Mouse (Mus musculus): ENCODE results near the gene Tmem186. TPM values are rescaled to one million over a fixed set of nuclear protein-coding genes. Genes with fewer than 3 reads are reported as not detected.

Tmem186 gene
- 18.3 and 19.7 TPM in 2 replicates for polyA plus RNA-seq (2015; fragmentation: Nextera tagmentation; extraction: Ambion mirVana)

GRCm38 (mm10) chr16:8637217-8638051, at the start of gene Tmem186, which contains the start of gene Pmm2:
Tmem186 (minus strand) TSS chr16:8637712.
Pmm2 (plus strand) TSS chr16:8637674.
- Histone ChIP-seq H3K9me3 (no peaks in the 10 kb centered on the region), H3K27me3 (no peaks in the 10 kb centered on the region), H3K36me3 (peaks cover 18% of the 10 kb centered on the region; the same call in 1 of the 2 replicates), H3K4me3 (peak within 1 kb of the TSS; percentile 78), H3K4me1 (peaks cover 17% of the 10 kb centered on the region), H3K27ac (peak within 1 kb of the TSS; percentile 92), H3K9ac (peak within 1 kb of the TSS; percentile 78), H3K4me2 (peak within 1 kb of the TSS; percentile 83)
- under 1% methylated on average over 59 of the region's 59 CpGs for WGBS
- peak; percentile 93 for ATAC-seq (ENCODE audit: borderline replicate concordance, extremely low read depth, low FRiP score, low TSS enrichment)

GRCm38 (mm10) chr16:8686871-8687535, 49.5 kb upstream of the Tmem186 start:
- Histone ChIP-seq H3K36me3 (peaks cover 46% of the 10 kb centered on the region), H3K4me1 (no peaks in the 10 kb centered on the region), H3K4me3 (no peak overlapping the region), H3K9ac (no peak overlapping the region), H3K4me2 (no peak overlapping the region), H3K9me3 (no peaks in the 10 kb centered on the region), H3K27ac (no peak overlapping the region), H3K27me3 (no peaks in the 10 kb centered on the region)
- peak; percentile 74 for ATAC-seq (ENCODE audit: borderline replicate concordance, extremely low read depth, low FRiP score, low TSS enrichment)
- 79% methylated on average over 11 of the region's 11 CpGs for WGBS

- WGBS = 60% methylated on average over 7 of the region's 7 CpGs
- peaks cover 39% of the 10 kb centered on the region for H3K36me3 ChIP-seq
- H3K27ac ChIP-seq = no peak overlapping the region
- H3K27me3 ChIP-seq = no peaks in the 10 kb centered on the region
- no peak overlapping the region for H3K4me3 ChIP-seq
- H3K9ac ChIP-seq = no peak overlapping the region
- no peak overlapping the region for H3K4me2 ChIP-seq
- no peaks in the 10 kb centered on the region for H3K9me3 ChIP-seq
- peak; percentile 66; the same call in 1 of the 2 replicates for ATAC-seq (ENCODE audit: borderline replicate concordance, extremely low read depth, low FRiP score, low TSS enrichment)
- no peaks in the 10 kb centered on the region for H3K4me1 ChIP-seq
Measured at GRCm38 (mm10) chr16:8686121-8686870, 48.8 kb upstream of the Tmem186 start.

- Histone ChIP-seq H3K9me3 (no peaks in the 10 kb centered on the region), H3K4me2 (no peak overlapping the region), H3K27me3 (no peaks in the 10 kb centered on the region), H3K9ac (no peak overlapping the region), H3K4me3 (no peak overlapping the region), H3K27ac (no peak overlapping the region), H3K36me3 (peaks cover 27% of the 10 kb centered on the region), H3K4me1 (no peaks in the 10 kb centered on the region)
- ATAC-seq (ENCODE audit: borderline replicate concordance, extremely low read depth, low FRiP score, low TSS enrichment) = no peak
- 47% methylated on average over 4 of the region's 4 CpGs for WGBS
Measured at GRCm38 (mm10) chr16:8685087-8685486, 47.6 kb upstream of the Tmem186 start.

GRCm38 (mm10) chr16:8680470-8680869, 43.0 kb upstream of the Tmem186 start, which contains the start of gene Gm5767:
Gm5767 (plus strand) TSS chr16:8680770.
- ATAC-seq (ENCODE audit: borderline replicate concordance, extremely low read depth, low FRiP score, low TSS enrichment) = no peak
- Histone ChIP-seq H3K27me3 (no peaks in the 10 kb centered on the region), H3K27ac (no peak within 1 kb of the TSS), H3K36me3 (no peaks in the 10 kb centered on the region), H3K4me1 (no peaks in the 10 kb centered on the region), H3K9me3 (no peaks in the 10 kb centered on the region), H3K9ac (no peak within 1 kb of the TSS), H3K4me3 (no peak within 1 kb of the TSS), H3K4me2 (no peak within 1 kb of the TSS)
- WGBS = 64% methylated on average over 5 of the region's 5 CpGs

- Histone ChIP-seq H3K4me1 (no peaks in the 10 kb centered on the region), H3K9ac (no peak overlapping the region), H3K4me3 (no peak overlapping the region), H3K9me3 (no peaks in the 10 kb centered on the region), H3K36me3 (no peaks in the 10 kb centered on the region), H3K27ac (no peak overlapping the region), H3K27me3 (no peaks in the 10 kb centered on the region; the same call in 1 of the 2 replicates), H3K4me2 (no peak overlapping the region)
- ATAC-seq (ENCODE audit: borderline replicate concordance, extremely low read depth, low FRiP score, low TSS enrichment) = no peak
- 68% methylated on average over 3 of the region's 3 CpGs for WGBS
Measured at GRCm38 (mm10) chr16:8679780-8680179, 42.3 kb upstream of the Tmem186 start.

GRCm38 (mm10) chr16:8678676-8679075, 41.2 kb upstream of the Tmem186 start:
- 72% methylated on average over 4 of the region's 4 CpGs for WGBS
- H3K9me3 ChIP-seq = no peaks in the 10 kb centered on the region

GRCm38 (mm10) chr16:8678035-8678434, 40.5 kb upstream of the Tmem186 start:
- no peak for ATAC-seq (ENCODE audit: borderline replicate concordance, extremely low read depth, low FRiP score, low TSS enrichment)
- no peaks in the 10 kb centered on the region; the same call in 1 of the 2 replicates for H3K27me3 ChIP-seq
- H3K9me3 ChIP-seq = no peaks in the 10 kb centered on the region
- no peak overlapping the region for H3K4me2 ChIP-seq
- H3K4me3 ChIP-seq = no peak overlapping the region
- no peaks in the 10 kb centered on the region for H3K4me1 ChIP-seq
- H3K27ac ChIP-seq = no peak overlapping the region
- H3K9ac ChIP-seq = no peak overlapping the region
- 46% methylated on average over 5 of the region's 5 CpGs for WGBS
- H3K36me3 ChIP-seq = no peaks in the 10 kb centered on the region

More at GRCm38 (mm10) chr16:8678676-8679075, 41.2 kb upstream of the Tmem186 start:
- H3K4me2 ChIP-seq = no peak overlapping the region
- H3K4me3 ChIP-seq = no peak overlapping the region
- no peak overlapping the region for H3K9ac ChIP-seq
- H3K27me3 ChIP-seq = no peaks in the 10 kb centered on the region; the same call in 1 of the 2 replicates
- no peaks in the 10 kb centered on the region for H3K4me1 ChIP-seq
- H3K36me3 ChIP-seq = no peaks in the 10 kb centered on the region
- no peak overlapping the region for H3K27ac ChIP-seq
- no peak for ATAC-seq (ENCODE audit: borderline replicate concordance, extremely low read depth, low FRiP score, low TSS enrichment)

- ATAC-seq (ENCODE audit: borderline replicate concordance, extremely low read depth, low FRiP score, low TSS enrichment) = no peak
- Histone ChIP-seq H3K9me3 (no peaks in the 10 kb centered on the region), H3K9ac (no peak overlapping the region), H3K4me3 (no peak overlapping the region), H3K36me3 (no peaks in the 10 kb centered on the region), H3K4me2 (no peak overlapping the region), H3K27ac (no peak overlapping the region), H3K4me1 (no peaks in the 10 kb centered on the region), H3K27me3 (no peaks in the 10 kb centered on the region; the same call in 1 of the 2 replicates)
- 53% methylated on average over 4 of the region's 4 CpGs for WGBS
Measured at GRCm38 (mm10) chr16:8676800-8677199, 39.3 kb upstream of the Tmem186 start.

- 73% methylated on average over 2 of the region's 2 CpGs for WGBS
- Histone ChIP-seq H3K27ac (no peak overlapping the region), H3K4me3 (no peak overlapping the region), H3K27me3 (no peaks in the 10 kb centered on the region; the same call in 1 of the 2 replicates), H3K9ac (no peak overlapping the region), H3K4me2 (no peak overlapping the region), H3K9me3 (no peaks in the 10 kb centered on the region), H3K4me1 (no peaks in the 10 kb centered on the region), H3K36me3 (no peaks in the 10 kb centered on the region)
- no peak for ATAC-seq (ENCODE audit: borderline replicate concordance, extremely low read depth, low FRiP score, low TSS enrichment)
Measured at GRCm38 (mm10) chr16:8676228-8676627, 38.7 kb upstream of the Tmem186 start.

- Histone ChIP-seq H3K9ac (no peak overlapping the region), H3K36me3 (no peaks in the 10 kb centered on the region), H3K27me3 (no peaks in the 10 kb centered on the region; the same call in 1 of the 2 replicates), H3K9me3 (no peaks in the 10 kb centered on the region), H3K27ac (no peak overlapping the region), H3K4me3 (no peak overlapping the region), H3K4me1 (peaks cover 5% of the 10 kb centered on the region), H3K4me2 (no peak overlapping the region)
- WGBS = 81% methylated on average over 8 of the region's 8 CpGs
- ATAC-seq (ENCODE audit: borderline replicate concordance, extremely low read depth, low FRiP score, low TSS enrichment) = no peak
Measured at GRCm38 (mm10) chr16:8675559-8675958, 38.0 kb upstream of the Tmem186 start.
